In genomic region chr15:22717681-22718080, GRCm38 (mm10) we compare ENCODE assay signal across 13 mouse cellular contexts.
DNase-seq lines count a peak whose midpoint lies in the region; ATAC-seq and TF ChIP-seq lines count a peak whose summit lies in the region.
"Had no signal": no experiment of that assay in that cellular context is flagged by ENCODE, and none has a peak within 500 bp of the region (broad histone marks: within the 10 kb centered on the region; RNA-seq: fewer than 3 reads in every experiment).

No protein-coding gene starts in this region.

- H3K79me2 ChIP-seq in MEL (ENCODE audit: control insufficient read depth, insufficient read depth, low read length, poor library complexity): no peaks in the 10 kb centered on the region

- TF ChIP-seq POLR2A in MEL (IDR thresholded peaks at IDR 0.05; ENCODE audit: control insufficient read depth in 1 of 2, insufficient read depth in 1 of 2, low read depth in 1 of 2, low read length in 2 of 2, poor library complexity in 1 of 2): no peak

- H3K4me2 ChIP-seq in hindbrain, embryonic 11.5 days (replicated peaks; ENCODE audit: low read depth, low read length): no peak overlapping the region
- no peak overlapping the region for H3K4me2 ChIP-seq in forebrain, postnatal 0 days (ENCODE audit: low read depth)
- H3K4me2 ChIP-seq: heart, embryonic 15.5 days had no signal

- H3K36me3 ChIP-seq in hindbrain, embryonic 11.5 days (ENCODE audit: control insufficient read depth, insufficient read depth, low read length): no peaks in the 10 kb centered on the region
- no peaks in the 10 kb centered on the region for H3K36me3 ChIP-seq in hindbrain, embryonic 10.5 days
- H3K36me3 ChIP-seq in MEL (ENCODE audit: control insufficient read depth in 1 of 2, insufficient read depth in 2 of 2, low read length in 2 of 2): no peaks in the 10 kb centered on the region
- no peaks in the 10 kb centered on the region for H3K36me3 ChIP-seq in forebrain, postnatal 0 days (ENCODE audit: insufficient read depth)
- H3K36me3 ChIP-seq: G1E; heart, embryonic 15.5 days had no signal

- no peaks in the 10 kb centered on the region for H3K27me3 ChIP-seq in hindbrain, embryonic 11.5 days (ENCODE audit: control insufficient read depth, insufficient read depth, low read length)
- H3K27me3 ChIP-seq in hindbrain, embryonic 10.5 days (ENCODE audit: insufficient read depth, poor library complexity, severe bottlenecking): no peaks in the 10 kb centered on the region
- no peaks in the 10 kb centered on the region for H3K27me3 ChIP-seq in MEL (ENCODE audit: control insufficient read depth in 1 of 2, insufficient read depth in 2 of 2, low read length in 2 of 2)
- no peaks in the 10 kb centered on the region for H3K27me3 ChIP-seq in forebrain, postnatal 0 days (ENCODE audit: insufficient read depth, low read length)
- H3K27me3 ChIP-seq: heart, embryonic 15.5 days had no signal

- no peak for TF ChIP-seq CTCF in MEL (IDR thresholded peaks at IDR 0.05 in 2 of 3, conservative IDR thresholded peaks at IDR 0.05 in 1 of 3; ENCODE audit: control insufficient read depth in 1 of 3, insufficient read depth in 1 of 3, low read depth in 2 of 3, low read length in 3 of 3, poor library complexity in 1 of 3, severe bottlenecking in 1 of 3)
- TF ChIP-seq CTCF in forebrain, postnatal 0 days (IDR thresholded peaks at IDR 0.05; ENCODE audit: low read depth): no peak

- H3K4me3 ChIP-seq in hindbrain, embryonic 11.5 days (ENCODE audit: low read depth, low read length): no peak overlapping the region
- H3K4me3 ChIP-seq in hindbrain, embryonic 10.5 days: no peak overlapping the region
- peak overlapping the region in 1 of 2 experiments; percentile 53; a peak in 1 of 4 replicates for H3K4me3 ChIP-seq in MEL (ENCODE audit: control insufficient read depth in 1 of 2, insufficient read depth in 1 of 2, low read depth in 2 of 2, low read length in 2 of 2)
- no peak overlapping the region for H3K4me3 ChIP-seq in forebrain, postnatal 0 days (ENCODE audit: low read depth, low read length)
- H3K4me3 ChIP-seq: heart, embryonic 15.5 days had no signal

- peak; percentile 59 for ATAC-seq in hindbrain, embryonic 11.5 days (ENCODE audit: low FRiP score)
- peak; percentile 83 for ATAC-seq in forebrain, postnatal 0 days
- no peak for ATAC-seq in erythroblast, adult 5-6 weeks (replicated peaks; ENCODE audit: low FRiP score, poor library complexity, severe bottlenecking)

- no peak for DNase-seq in hindbrain, embryonic 11.5 days (ENCODE audit: low spot score)
- no peak for DNase-seq in hindbrain, embryonic 10.5 days (ENCODE audit: low spot score)
- DNase-seq in MEL (ENCODE audit: low read depth, low spot score): peak; percentile 7
- peak; percentile 78 for DNase-seq in cerebellum, adult 9-10 months
- DNase-seq in forebrain, postnatal 0 days: peak; percentile 16
- DNase-seq in heart, adult 8-10 months (ENCODE audit: low spot score): no peak
- DNase-seq in B cell, adult 2 months: no peak
- DNase-seq: gastrocnemius, postnatal 14 days; kidney, adult 11 months; right cerebral cortex, postnatal 14 days had no signal

- no peaks in the 10 kb centered on the region for H3K9me3 ChIP-seq in hindbrain, embryonic 11.5 days (ENCODE audit: control insufficient read depth, low read length)
- no peaks in the 10 kb centered on the region for H3K9me3 ChIP-seq in hindbrain, embryonic 10.5 days
- H3K9me3 ChIP-seq in MEL (replicated peaks; ENCODE audit: insufficient read depth, low read length): no peaks in the 10 kb centered on the region
- H3K9me3 ChIP-seq in forebrain, postnatal 0 days (ENCODE audit: low read length): no peaks in the 10 kb centered on the region
- H3K9me3 ChIP-seq: G1E; heart, embryonic 15.5 days had no signal

- H3K4me1 ChIP-seq in hindbrain, embryonic 11.5 days (replicated peaks; ENCODE audit: control insufficient read depth, insufficient read depth, low read length): no peaks in the 10 kb centered on the region
- H3K4me1 ChIP-seq in hindbrain, embryonic 10.5 days (replicated peaks): no peaks in the 10 kb centered on the region
- peaks cover 3% of the 10 kb centered on the region in 2 experiments; a peak in 3 of 4 replicates for H3K4me1 ChIP-seq in MEL (ENCODE audit: control insufficient read depth in 1 of 2, insufficient read depth in 2 of 2, low read length in 2 of 2)
- no peaks in the 10 kb centered on the region for H3K4me1 ChIP-seq in forebrain, postnatal 0 days (ENCODE audit: insufficient read depth)
- H3K4me1 ChIP-seq: heart, embryonic 15.5 days had no signal

- no peak overlapping the region for H3K27ac ChIP-seq in hindbrain, embryonic 11.5 days (ENCODE audit: low read depth, low read length)
- H3K27ac ChIP-seq in hindbrain, embryonic 10.5 days: no peak overlapping the region
- no peak overlapping the region for H3K27ac ChIP-seq in MEL (ENCODE audit: control insufficient read depth, low read depth, low read length)
- H3K27ac ChIP-seq in forebrain, postnatal 0 days (ENCODE audit: low read depth, low read length): no peak overlapping the region
- H3K27ac ChIP-seq: heart, embryonic 15.5 days had no signal

- TF ChIP-seq RAD21 in MEL (IDR thresholded peaks at IDR 0.05; ENCODE audit: low read depth, low read length): no peak

- 76% methylated on average over 3 of the region's 3 CpGs for WGBS in hindbrain, embryonic 11.5 days
- 93% methylated on average over 3 of the region's 3 CpGs for WGBS in hindbrain, embryonic 10.5 days
- 26% methylated on average over 3 of the region's 3 CpGs for WGBS in forebrain, postnatal 0 days

- H3K9ac ChIP-seq in hindbrain, embryonic 11.5 days (ENCODE audit: low read depth, low read length): no peak overlapping the region
- H3K9ac ChIP-seq in MEL (ENCODE audit: control insufficient read depth, low read depth, low read length, poor library complexity, severe bottlenecking): no peak overlapping the region
- H3K9ac ChIP-seq in forebrain, postnatal 0 days: no peak overlapping the region
- H3K9ac ChIP-seq: heart, embryonic 15.5 days had no signal

- no peak for TF ChIP-seq EP300 in MEL (IDR thresholded peaks at IDR 0.05; ENCODE audit: low read depth in 1 of 2, low read length in 2 of 2)

TF ChIP-seq in MEL, 35 proteins besides CTCF, POLR2A, EP300 and RAD21:
- no peak for TF ChIP-seq CHD1 (IDR thresholded peaks at IDR 0.05; ENCODE audit: low read depth, low read length)
- no peak for TF ChIP-seq ELF1 (IDR thresholded peaks at IDR 0.05; ENCODE audit: low read depth, low read length)
- no peak for TF ChIP-seq USF2 (IDR thresholded peaks at IDR 0.05; ENCODE audit: borderline replicate concordance in 1 of 2, insufficient read depth in 1 of 2, low read depth in 1 of 2, low read length in 2 of 2)
- no peak for TF ChIP-seq BHLHE40 (IDR thresholded peaks at IDR 0.05; ENCODE audit: borderline replicate concordance, low read depth, low read length)
- TF ChIP-seq ZC3H11A (IDR thresholded peaks at IDR 0.05; ENCODE audit: low read depth, low read length): no peak
- TF ChIP-seq MYB (IDR thresholded peaks at IDR 0.05; ENCODE audit: low read depth, low read length): no peak
- TF ChIP-seq ZNF384 (IDR thresholded peaks at IDR 0.05; ENCODE audit: low read depth, low read length): no peak
- no peak for TF ChIP-seq TAL1 (IDR thresholded peaks at IDR 0.05; ENCODE audit: low read length)

Comparison
In these comparisons a context has a peak if more than half of its experiments do, and no peak if none do; other contexts are left out.
1. DNase-seq: peak in MEL (single experiment), cerebellum, adult 9-10 months (single experiment) and forebrain, postnatal 0 days (single experiment); none in hindbrain, embryonic 11.5 days (single experiment), hindbrain, embryonic 10.5 days (single experiment), heart, adult 8-10 months (single experiment) and B cell, adult 2 months (0 of 2).